ENCODE assay signal across 27 mouse cellular contexts in genomic region chr8:125711514-125711913, GRCm38 (mm10). TPM values are rescaled to one million over a fixed set of nuclear protein-coding genes. Genes with fewer than 3 reads are reported as not detected.
DNase-seq lines count a peak whose midpoint lies in the region; ATAC-seq and TF ChIP-seq lines count a peak whose summit lies in the region.
"Had no signal": no experiment of that assay in that cellular context is flagged by ENCODE, and none has a peak within 500 bp of the region (broad histone marks: within the 10 kb centered on the region; RNA-seq: fewer than 3 reads in every experiment).

No protein-coding gene starts in this region.

- H3K27me3 ChIP-seq in liver, embryonic 11.5 days (replicated peaks; ENCODE audit: control insufficient read depth, insufficient read depth, low read length): no peaks in the 10 kb centered on the region
- no peaks in the 10 kb centered on the region for H3K27me3 ChIP-seq in liver, postnatal 0 days (ENCODE audit: insufficient read depth, low read length)
- H3K27me3 ChIP-seq: embryonic facial prominence, embryonic 15.5 days; kidney, embryonic 15.5 days; lung, embryonic 15.5 days; midbrain, embryonic 12.5 days had no signal

- H3K9me3 ChIP-seq in liver, embryonic 11.5 days (ENCODE audit: control insufficient read depth, low read length): no peaks in the 10 kb centered on the region
- no peaks in the 10 kb centered on the region for H3K9me3 ChIP-seq in liver, postnatal 0 days (ENCODE audit: low read length)
- H3K9me3 ChIP-seq: embryonic facial prominence, embryonic 15.5 days; forebrain, embryonic 10.5 days; hindbrain, embryonic 10.5 days; kidney, embryonic 15.5 days; lung, embryonic 15.5 days; midbrain, embryonic 12.5 days had no signal

- peaks cover 5% of the 10 kb centered on the region for H3K4me1 ChIP-seq in liver, embryonic 11.5 days (replicated peaks; ENCODE audit: control insufficient read depth, insufficient read depth, low read length)
- H3K4me1 ChIP-seq in liver, postnatal 0 days (ENCODE audit: insufficient read depth): no peaks in the 10 kb centered on the region
- H3K4me1 ChIP-seq: embryonic facial prominence, embryonic 15.5 days; lung, embryonic 15.5 days; midbrain, embryonic 12.5 days had no signal

- TF ChIP-seq EP300 in liver, postnatal 0 days (IDR thresholded peaks at IDR 0.05; ENCODE audit: low read depth): peak; percentile 90

- DNase-seq in c-Kit-negative CD71-positive TER-119-positive erythroid progenitor cells, embryonic 14.5 days (ENCODE audit: low read depth, low spot score): peak; percentile 19
- DNase-seq in c-Kit-positive CD71-positive TER-119-negative erythroid progenitor cells, embryonic 14.5 days (ENCODE audit: low read depth): peak; percentile 42
- no peak for DNase-seq in liver, embryonic 11.5 days (ENCODE audit: low spot score)
- DNase-seq in liver, postnatal 0 days: no peak
- no peak for DNase-seq in gastrocnemius, adult 18-20 months (ENCODE audit: low spot score)
- no peak for DNase-seq in right cerebral cortex, postnatal 4 days
- no peak for DNase-seq in left cerebral cortex, postnatal 4 days
- DNase-seq: adrenal gland, adult 8-10 months; cerebellum, adult 8-10 months; cerebellum, postnatal 36 days; forebrain, postnatal 0 days; gastrocnemius, postnatal 25 days; heart, adult 18-20 months; kidney, postnatal 36 days; right cerebral cortex, postnatal 14 days; thymus, adult 2 months; thymus, postnatal 4 days had no signal

- peak; percentile 99 for ATAC-seq in liver, embryonic 11.5 days (replicated peaks; ENCODE audit: low FRiP score)
- peak; percentile 97 for ATAC-seq in liver, postnatal 0 days
- ATAC-seq: forebrain, postnatal 0 days; intestine, postnatal 0 days had no signal

- H3K4me2 ChIP-seq in liver, embryonic 11.5 days: no peak overlapping the region
- H3K4me2 ChIP-seq in liver, postnatal 0 days (ENCODE audit: low read depth, low read length): no peak overlapping the region
- H3K4me2 ChIP-seq: embryonic facial prominence, embryonic 15.5 days; kidney, embryonic 15.5 days; lung, embryonic 15.5 days; midbrain, embryonic 12.5 days had no signal

- no peak for TF ChIP-seq CTCF in liver, postnatal 0 days (IDR thresholded peaks at IDR 0.05; ENCODE audit: low read depth)

- no peak overlapping the region for H3K9ac ChIP-seq in liver, embryonic 11.5 days (ENCODE audit: low read depth, low read length)
- no peak overlapping the region for H3K9ac ChIP-seq in liver, postnatal 0 days (replicated peaks)
- H3K9ac ChIP-seq: embryonic facial prominence, embryonic 15.5 days; forebrain, postnatal 0 days; kidney, embryonic 15.5 days; lung, embryonic 15.5 days; midbrain, embryonic 12.5 days had no signal

- WGBS in liver, embryonic 11.5 days: 44% methylated on average over 5 of the region's 5 CpGs
- 53% methylated on average over 5 of the region's 5 CpGs for WGBS in liver, postnatal 0 days (ENCODE audit: insufficient replicate concordance)

- H3K4me3 ChIP-seq in liver, embryonic 11.5 days (ENCODE audit: low read depth, low read length): no peak overlapping the region
- no peak overlapping the region for H3K4me3 ChIP-seq in liver, postnatal 0 days (ENCODE audit: low read depth, low read length)
- H3K4me3 ChIP-seq: embryonic facial prominence, embryonic 15.5 days; forebrain, embryonic 10.5 days; hindbrain, embryonic 10.5 days; kidney, embryonic 15.5 days; lung, embryonic 15.5 days; midbrain, embryonic 12.5 days had no signal

- H3K36me3 ChIP-seq in liver, embryonic 11.5 days (ENCODE audit: control insufficient read depth, insufficient read depth, low read length): no peaks in the 10 kb centered on the region
- no peaks in the 10 kb centered on the region for H3K36me3 ChIP-seq in liver, postnatal 0 days (replicated peaks; ENCODE audit: insufficient read depth, low read length)
- H3K36me3 ChIP-seq: embryonic facial prominence, embryonic 15.5 days; forebrain, embryonic 10.5 days; hindbrain, embryonic 10.5 days; kidney, embryonic 15.5 days; lung, embryonic 15.5 days; midbrain, embryonic 12.5 days had no signal

- intact Hi-C loops in left cerebral cortex, postnatal 4 days (cut with DNase I): no loop called here

- no peak overlapping the region for H3K27ac ChIP-seq in liver, embryonic 11.5 days (ENCODE audit: low read depth, low read length)
- no peak overlapping the region for H3K27ac ChIP-seq in liver, postnatal 0 days (ENCODE audit: low read depth)
- H3K27ac ChIP-seq: embryonic facial prominence, embryonic 15.5 days; forebrain, embryonic 10.5 days; hindbrain, embryonic 10.5 days; kidney, embryonic 15.5 days; lung, embryonic 15.5 days; macrophage; midbrain, embryonic 12.5 days had no signal

RNA-seq across cellular contexts. Expression of gene Ntpcr, which starts 18.2 kb away (rescaled TPM):
- polyA plus RNA-seq in liver, embryonic 11.5 days (2014; fragmentation: Nextera tagmentation; extraction: Ambion mirVana): 36.7 and 38.2 TPM in 2 replicates
- polyA plus RNA-seq in liver, postnatal 0 days (2015; fragmentation: Nextera tagmentation; extraction: Ambion mirVana): 15.7 and 17.6 TPM in 2 replicates
- 10 to 100 TPM in 1 of 2 experiments, 1 to 10 TPM in 1; 9.9 to 10.2 TPM for total RNA-seq in gastrocnemius, adult 18-20 months (2021)
- 10 to 100 TPM; 17.4 to 19.3 TPM for total RNA-seq in left cerebral cortex, postnatal 4 days (2021)

RNA-seq across cellular contexts. Expression of gene Map10, which starts 41.9 kb away (rescaled TPM):
- 2.6 and 3.3 TPM in 2 replicates for polyA plus RNA-seq in liver, embryonic 11.5 days (2014; fragmentation: Nextera tagmentation; extraction: Ambion mirVana)
- 0.67 and 0.78 TPM in 2 replicates for polyA plus RNA-seq in liver, postnatal 0 days (2015; fragmentation: Nextera tagmentation; extraction: Ambion mirVana)
- 1 to 10 TPM; 2.0 to 2.6 TPM for total RNA-seq in gastrocnemius, adult 18-20 months (2021)
- total RNA-seq in left cerebral cortex, postnatal 4 days (2021): 1 to 10 TPM; 7.8 to 8.4 TPM
- total RNA-seq: MEL had no signal
- polyA plus RNA-seq: C2C12 had no signal

Comparison
In these comparisons a context has a peak if more than half of its experiments do, and no peak if none do; other contexts are left out.
1. DNase-seq: peak in c-Kit-negative CD71-positive TER-119-positive erythroid progenitor cells, embryonic 14.5 days (single experiment) and c-Kit-positive CD71-positive TER-119-negative erythroid progenitor cells, embryonic 14.5 days (single experiment); none in liver, embryonic 11.5 days (single experiment), liver, postnatal 0 days (single experiment), gastrocnemius, adult 18-20 months (single experiment), right cerebral cortex, postnatal 4 days (single experiment) and left cerebral cortex, postnatal 4 days (single experiment).